Mouse (Mus musculus) midbrain, embryonic 13.5 days (tissue): ENCODE measurements around the gene Mdp1. TPM values are rescaled to one million over a fixed set of nuclear protein-coding genes. Genes with fewer than 3 reads are reported as not detected.
A peak's percentile ranks its signal among the peaks of the same experiment; 100 is the strongest.

ENCODE experiments used
- ATAC-seq: fragments of 200-750 bp; cut with Nextera tagmentation; 2 replicates; pipeline ENCODE4 v1.8.0; 2017; ENCODE audit warnings: mild to moderate bottlenecking, moderate TSS enrichment, moderate library complexity
- H3K27ac ChIP-seq: fragments of 300-500 bp; sonication (generic); 2 replicates; pipeline ENCODE4 v1.5.1; 2015; ENCODE audit warnings: inconsistent platforms, mild to moderate bottlenecking, moderate library complexity
- H3K27me3 ChIP-seq: fragments of 300-500 bp; sonication (generic); 2 replicates; pipeline ENCODE4 v1.6.1; 2015; ENCODE audit warnings: mild to moderate bottlenecking, inconsistent platforms
- H3K36me3 ChIP-seq: fragments of 300-500 bp; sonication (generic); 2 replicates; pipeline ENCODE4 v1.6.1; 2015; ENCODE audit warnings: mild to moderate bottlenecking, inconsistent platforms
- H3K4me1 ChIP-seq: fragments of 300-500 bp; sonication (generic); replicated peaks from 2 replicates; pipeline ENCODE4 v1.6.1; 2015; ENCODE audit warnings: inconsistent platforms
- H3K4me2 ChIP-seq: fragments of 300-500 bp; sonication (generic); replicated peaks from 2 replicates; pipeline ENCODE4 v1.6.1; 2015; ENCODE audit warnings: moderate library complexity, mild to moderate bottlenecking, inconsistent platforms
- H3K4me3 ChIP-seq: fragments of 300-500 bp; sonication (generic); replicated peaks from 2 replicates; pipeline ENCODE4 v1.5.1; 2015; ENCODE audit warnings: mild to moderate bottlenecking, inconsistent platforms
- H3K9ac ChIP-seq: fragments of 300-500 bp; sonication (generic); replicated peaks from 2 replicates; pipeline ENCODE4 v1.6.1; 2015; ENCODE audit warnings: mild to moderate bottlenecking, inconsistent platforms
- H3K9me3 ChIP-seq: fragments of 300-500 bp; sonication (generic); 2 replicates; pipeline ENCODE4 v1.6.1; 2016; ENCODE audit warnings: mild to moderate bottlenecking, inconsistent platforms
- WGBS: fragments of 180-500 bp; shearing (Covaris S2); methylation state at CpG from one replicate; pipeline ENCODE4 v1.1.7; 2015; 5-methylcytosine and 5-hydroxymethylcytosine counted together
- polyA plus RNA-seq: library from polyadenylated mRNA; unstranded; fragments of >200 nt; fragmentation: Nextera tagmentation; extraction: Ambion mirVana; gene quantifications from 2 replicates; pipeline ENCODE4 v1.2.1, GENCODE M21; 2015

Mdp1 gene
- polyA plus RNA-seq, 1 experiment from 2014 or later = 75.0 TPM

GRCm38 (mm10) chr14:55671833-55672740 is 11.8 kb upstream of the Mdp1 start, which contains the start of the genes Gmpr2 and Nedd8:
Gmpr2 (plus strand) TSS chr14:55671941.
Nedd8 (minus strand) TSS chr14:55672124.
- Histone ChIP-seq H3K27me3 (no peaks in the 10 kb centered on the region), H3K9me3 (no peaks in the 10 kb centered on the region), H3K36me3 (peaks cover 18% of the 10 kb centered on the region), H3K4me1 (peaks cover 31% of the 10 kb centered on the region), H3K27ac (peak within 1 kb of the TSS; percentile 91), H3K4me2 (peak within 1 kb of the TSS; percentile 97), H3K4me3 (peak within 1 kb of the TSS; percentile 83), H3K9ac (peak within 1 kb of the TSS; percentile 87)
- peak; percentile 99 for ATAC-seq
- WGBS = under 1% methylated on average over 38 of the region's 38 CpGs

GRCm38 (mm10) chr14:55671486-55671832 is 11.2 kb upstream of the Mdp1 start:
- H3K27ac ChIP-seq = peak overlapping the region; percentile 91
- WGBS = 0% methylated on average over 12 of the region's 12 CpGs
- no peaks in the 10 kb centered on the region for H3K9me3 ChIP-seq
- H3K4me2 ChIP-seq = peak overlapping the region; percentile 97
- peaks cover 12% of the 10 kb centered on the region for H3K36me3 ChIP-seq
- no peaks in the 10 kb centered on the region for H3K27me3 ChIP-seq
- H3K4me3 ChIP-seq = peak overlapping the region; percentile 83
- H3K9ac ChIP-seq = peak overlapping the region; percentile 87
- ATAC-seq = peak; percentile 77; the same call in 1 of the 2 replicates
- H3K4me1 ChIP-seq = peaks cover 31% of the 10 kb centered on the region

- Histone ChIP-seq H3K9ac (no peak overlapping the region), H3K36me3 (peaks cover 35% of the 10 kb centered on the region), H3K4me3 (peak overlapping the region; percentile 63), H3K4me1 (peaks cover 16% of the 10 kb centered on the region), H3K27me3 (no peaks in the 10 kb centered on the region), H3K9me3 (no peaks in the 10 kb centered on the region), H3K4me2 (peak overlapping the region; percentile 61), H3K27ac (peak overlapping the region; percentile 84; the same call in 1 of the 2 replicates)
- no peak for ATAC-seq
- 31% methylated on average over 2 of the region's 2 CpGs for WGBS
These were observed 328 bp upstream of the Mdp1 start for GRCm38 (mm10) chr14:55660636-55661035.

- Histone ChIP-seq H3K27ac (no peak overlapping the region), H3K9ac (no peak overlapping the region), H3K9me3 (no peaks in the 10 kb centered on the region), H3K4me2 (no peak overlapping the region), H3K4me3 (no peak overlapping the region), H3K27me3 (no peaks in the 10 kb centered on the region), H3K4me1 (peaks cover 16% of the 10 kb centered on the region), H3K36me3 (peaks cover 24% of the 10 kb centered on the region)
- no peak for ATAC-seq
- 91% methylated on average over 5 of the region's 5 CpGs for WGBS
These were observed 2.3 kb downstream of the Mdp1 start for GRCm38 (mm10) chr14:55658011-55658410.

GRCm38 (mm10) chr14:55656935-55657334 is 3.4 kb downstream of the Mdp1 start:
- Histone ChIP-seq H3K4me2 (no peak overlapping the region), H3K9ac (no peak overlapping the region), H3K27me3 (no peaks in the 10 kb centered on the region), H3K9me3 (no peaks in the 10 kb centered on the region), H3K4me1 (peaks cover 16% of the 10 kb centered on the region), H3K27ac (no peak overlapping the region), H3K4me3 (no peak overlapping the region), H3K36me3 (peaks cover 18% of the 10 kb centered on the region)
- 82% methylated on average over 3 of the region's 3 CpGs for WGBS
- ATAC-seq = no peak

GRCm38 (mm10) chr14:55651528-55651927 is 8.8 kb downstream of the Mdp1 start:
- 95% methylated on average over 7 of the region's 7 CpGs for WGBS
- Histone ChIP-seq H3K9ac (no peak overlapping the region), H3K27me3 (no peaks in the 10 kb centered on the region), H3K36me3 (peaks cover 1% of the 10 kb centered on the region; the same call in 1 of the 2 replicates), H3K4me1 (no peaks in the 10 kb centered on the region), H3K27ac (no peak overlapping the region), H3K4me3 (no peak overlapping the region), H3K9me3 (no peaks in the 10 kb centered on the region), H3K4me2 (no peak overlapping the region)
- no peak for ATAC-seq

GRCm38 (mm10) chr14:55649884-55650283 is 10.4 kb downstream of the Mdp1 start, which contains the start of gene Tssk4:
Tssk4 (plus strand) TSS chr14:55650184.
- Histone ChIP-seq H3K9ac (no peak within 1 kb of the TSS), H3K4me3 (no peak within 1 kb of the TSS), H3K27me3 (no peaks in the 10 kb centered on the region), H3K4me1 (peaks cover 5% of the 10 kb centered on the region), H3K36me3 (peaks cover 6% of the 10 kb centered on the region; the same call in 1 of the 2 replicates), H3K9me3 (no peaks in the 10 kb centered on the region), H3K27ac (no peak within 1 kb of the TSS), H3K4me2 (no peak within 1 kb of the TSS)
- no peak for ATAC-seq
- WGBS = 95% methylated on average over 2 of the region's 2 CpGs

- Histone ChIP-seq H3K36me3 (peaks cover 24% of the 10 kb centered on the region), H3K4me2 (peak overlapping the region; percentile 90), H3K4me3 (peak overlapping the region; percentile 96), H3K9ac (peak overlapping the region; percentile 95), H3K27me3 (no peaks in the 10 kb centered on the region), H3K27ac (no peak overlapping the region), H3K9me3 (no peaks in the 10 kb centered on the region), H3K4me1 (peaks cover 26% of the 10 kb centered on the region)
- WGBS = 37% methylated on average over 17 of the region's 17 CpGs
- ATAC-seq = no peak
These were observed 15.9 kb downstream of the Mdp1 start for GRCm38 (mm10) chr14:55644261-55644888.

GRCm38 (mm10) chr14:55643060-55643907 is 17.0 kb downstream of the Mdp1 start, which contains the start of gene Tm9sf1:
Tm9sf1 (minus strand) TSS chr14:55643806.
- peak; percentile 93 for ATAC-seq
- Histone ChIP-seq H3K4me1 (peaks cover 26% of the 10 kb centered on the region), H3K9ac (peak within 1 kb of the TSS; percentile 95), H3K4me3 (peak within 1 kb of the TSS; percentile 96), H3K36me3 (peaks cover 34% of the 10 kb centered on the region), H3K4me2 (peak within 1 kb of the TSS; percentile 90), H3K27me3 (no peaks in the 10 kb centered on the region), H3K9me3 (no peaks in the 10 kb centered on the region), H3K27ac (peak within 1 kb of the TSS; percentile 97)
- under 1% methylated on average over 87 of the region's 89 CpGs for WGBS

GRCm38 (mm10) chr14:55642679-55643059 is 17.6 kb downstream of the Mdp1 start:
- Histone ChIP-seq H3K9ac (peak overlapping the region; percentile 95), H3K27me3 (no peaks in the 10 kb centered on the region), H3K36me3 (peaks cover 40% of the 10 kb centered on the region), H3K4me3 (peak overlapping the region; percentile 96), H3K27ac (peak overlapping the region; percentile 97), H3K4me1 (peaks cover 26% of the 10 kb centered on the region), H3K9me3 (no peaks in the 10 kb centered on the region), H3K4me2 (peak overlapping the region; percentile 90)
- WGBS = 27% methylated on average over 8 of the region's 8 CpGs
- peak; percentile 69 for ATAC-seq

- peaks cover 28% of the 10 kb centered on the region for H3K4me1 ChIP-seq
- no peak for ATAC-seq
- H3K27ac ChIP-seq = no peak overlapping the region
- no peak overlapping the region for H3K9ac ChIP-seq
- H3K4me3 ChIP-seq = no peak overlapping the region
- peaks cover 48% of the 10 kb centered on the region for H3K36me3 ChIP-seq
- no peak overlapping the region for H3K4me2 ChIP-seq
- no peaks in the 10 kb centered on the region for H3K27me3 ChIP-seq
- no peaks in the 10 kb centered on the region for H3K9me3 ChIP-seq
- WGBS = 97% methylated on average over 13 of the region's 13 CpGs
These were observed 19.0 kb downstream of the Mdp1 start for GRCm38 (mm10) chr14:55641291-55641690.
